Comparison of ENCODE assay signal across 8 mouse cellular contexts in genomic region chr16:55969147-55969546, GRCm38 (mm10). TPM values are rescaled to one million over a fixed set of nuclear protein-coding genes. Genes with fewer than 3 reads are reported as not detected.
DNase-seq lines count a peak whose midpoint lies in the region; ATAC-seq lines count a peak whose summit lies in the region.

No protein-coding gene starts in this region.

- peaks cover 15% of the 10 kb centered on the region; the same call in 1 of the 2 replicates for H3K36me3 ChIP-seq in limb, embryonic 11.5 days (ENCODE audit: control insufficient read depth, insufficient read depth, low read length)
- peaks cover 54% of the 10 kb centered on the region for H3K36me3 ChIP-seq in limb, embryonic 10.5 days
- peaks cover 42% of the 10 kb centered on the region for H3K36me3 ChIP-seq in limb, embryonic 13.5 days
- H3K36me3 ChIP-seq in neural tube, embryonic 15.5 days: peaks cover 39% of the 10 kb centered on the region

- ATAC-seq in limb, embryonic 11.5 days (ENCODE audit: insufficient number of reproducible peaks, low FRiP score, low TSS enrichment, low read depth): no peak
- ATAC-seq in limb, embryonic 13.5 days (ENCODE audit: low FRiP score, low read depth): no peak
- ATAC-seq in neural tube, embryonic 15.5 days (ENCODE audit: low FRiP score): no peak

- no peak overlapping the region for H3K9ac ChIP-seq in limb, embryonic 11.5 days (ENCODE audit: low read length)
- no peak overlapping the region for H3K9ac ChIP-seq in limb, embryonic 13.5 days
- H3K9ac ChIP-seq in neural tube, embryonic 15.5 days (replicated peaks): no peak overlapping the region

- no peak overlapping the region for H3K4me2 ChIP-seq in limb, embryonic 11.5 days (ENCODE audit: low read depth, severe bottlenecking)
- 0 out of 2 replicates have a peak overlapping the region, but pooled peaks have one; percentile 4 for H3K4me2 ChIP-seq in limb, embryonic 13.5 days (replicated peaks)
- H3K4me2 ChIP-seq in neural tube, embryonic 15.5 days: no peak overlapping the region

- WGBS in limb, embryonic 11.5 days: 82% methylated on average over 3 of the region's 3 CpGs
- 94% methylated on average over 3 of the region's 3 CpGs for WGBS in limb, embryonic 10.5 days
- 76% methylated on average over 3 of the region's 3 CpGs for WGBS in limb, embryonic 13.5 days
- WGBS in neural tube, embryonic 15.5 days: 74% methylated on average over 3 of the region's 3 CpGs

- H3K27ac ChIP-seq in limb, embryonic 11.5 days (replicated peaks; ENCODE audit: low read depth, low read length): no peak overlapping the region
- H3K27ac ChIP-seq in limb, embryonic 10.5 days: no peak overlapping the region
- no peak overlapping the region for H3K27ac ChIP-seq in limb, embryonic 13.5 days
- no peak overlapping the region for H3K27ac ChIP-seq in neural tube, embryonic 15.5 days (replicated peaks)

- no peaks in the 10 kb centered on the region for H3K4me1 ChIP-seq in limb, embryonic 11.5 days (ENCODE audit: control insufficient read depth, insufficient read depth, low read length)
- H3K4me1 ChIP-seq in limb, embryonic 10.5 days: peaks cover 13% of the 10 kb centered on the region
- peaks cover 35% of the 10 kb centered on the region for H3K4me1 ChIP-seq in limb, embryonic 13.5 days
- peaks cover 40% of the 10 kb centered on the region for H3K4me1 ChIP-seq in neural tube, embryonic 15.5 days

- H3K4me3 ChIP-seq in limb, embryonic 11.5 days (ENCODE audit: low read depth, low read length): no peak overlapping the region
- H3K4me3 ChIP-seq in limb, embryonic 10.5 days: no peak overlapping the region
- H3K4me3 ChIP-seq in limb, embryonic 13.5 days: no peak overlapping the region
- no peak overlapping the region for H3K4me3 ChIP-seq in neural tube, embryonic 15.5 days (replicated peaks)

- H3K27me3 ChIP-seq in limb, embryonic 11.5 days (ENCODE audit: control insufficient read depth, insufficient read depth, low read length): no peaks in the 10 kb centered on the region
- H3K27me3 ChIP-seq in limb, embryonic 10.5 days (ENCODE audit: low read depth, poor library complexity, severe bottlenecking): no peaks in the 10 kb centered on the region
- H3K27me3 ChIP-seq in limb, embryonic 13.5 days: no peaks in the 10 kb centered on the region
- no peaks in the 10 kb centered on the region for H3K27me3 ChIP-seq in neural tube, embryonic 15.5 days (replicated peaks)

- no peaks in the 10 kb centered on the region for H3K9me3 ChIP-seq in limb, embryonic 11.5 days (ENCODE audit: control insufficient read depth, low read length)
- no peaks in the 10 kb centered on the region for H3K9me3 ChIP-seq in limb, embryonic 10.5 days (replicated peaks)
- H3K9me3 ChIP-seq in limb, embryonic 13.5 days: no peaks in the 10 kb centered on the region
- no peaks in the 10 kb centered on the region for H3K9me3 ChIP-seq in neural tube, embryonic 15.5 days (replicated peaks)

- DNase-seq in cerebellum, postnatal 10 days: peak; percentile 67 to 69
- no peak for DNase-seq in cerebellum, adult 8-10 months
- DNase-seq in limb, embryonic 11.5 days (ENCODE audit: low spot score): peak; percentile 57
- no peak for DNase-seq in limb, embryonic 10.5 days (ENCODE audit: low spot score)
- DNase-seq in brain, adult 2 months (ENCODE audit: low read depth, low spot score): peak; percentile 58
- peak; percentile 47 to 49 for DNase-seq in spleen, postnatal 36 days (ENCODE audit: low spot score in 2 of 2)

RNA-seq across cellular contexts. Expression of gene Rpl24, which starts 3.1 kb away (rescaled TPM):
- 861 and 889 TPM in 2 replicates for polyA plus RNA-seq in limb, embryonic 11.5 days (2014; fragmentation: Nextera tagmentation; extraction: Ambion mirVana)
- polyA plus RNA-seq in limb, embryonic 10.5 days (2016; fragmentation: Nextera tagmentation; extraction: Ambion mirVana): 711 and 800 TPM in 2 replicates
- 780 and 782 TPM in 2 replicates for polyA plus RNA-seq in limb, embryonic 13.5 days (2015; fragmentation: Nextera tagmentation; extraction: Ambion mirVana)
- 485 and 506 TPM in 2 replicates for polyA plus RNA-seq in neural tube, embryonic 15.5 days (2015; fragmentation: Nextera tagmentation; extraction: Ambion mirVana)

RNA-seq across cellular contexts. Expression of gene Zbtb11, which starts 4.5 kb away (rescaled TPM):
- polyA plus RNA-seq in limb, embryonic 11.5 days (2014; fragmentation: Nextera tagmentation; extraction: Ambion mirVana): 18.0 and 19.6 TPM in 2 replicates
- polyA plus RNA-seq in limb, embryonic 10.5 days (2016; fragmentation: Nextera tagmentation; extraction: Ambion mirVana): 16.0 and 19.2 TPM in 2 replicates
- polyA plus RNA-seq in limb, embryonic 13.5 days (2015; fragmentation: Nextera tagmentation; extraction: Ambion mirVana): 21.4 and 23.0 TPM in 2 replicates
- polyA plus RNA-seq in neural tube, embryonic 15.5 days (2015; fragmentation: Nextera tagmentation; extraction: Ambion mirVana): 22.5 and 23.7 TPM in 2 replicates

RNA-seq across cellular contexts. Expression of gene Cep97, which starts 34.5 kb away (rescaled TPM):
- 13.4 and 16.0 TPM in 2 replicates for polyA plus RNA-seq in limb, embryonic 11.5 days (2014; fragmentation: Nextera tagmentation; extraction: Ambion mirVana)
- polyA plus RNA-seq in limb, embryonic 10.5 days (2016; fragmentation: Nextera tagmentation; extraction: Ambion mirVana): 14.2 and 15.6 TPM in 2 replicates
- 10.9 and 11.6 TPM in 2 replicates for polyA plus RNA-seq in limb, embryonic 13.5 days (2015; fragmentation: Nextera tagmentation; extraction: Ambion mirVana)
- 11.0 and 12.3 TPM in 2 replicates for polyA plus RNA-seq in neural tube, embryonic 15.5 days (2015; fragmentation: Nextera tagmentation; extraction: Ambion mirVana)

Comparison
In these comparisons a context has a peak if more than half of its experiments do, and no peak if none do; other contexts are left out.
1. DNase-seq: peak in cerebellum, postnatal 10 days (2 of 2), limb, embryonic 11.5 days (single experiment), brain, adult 2 months (single experiment) and spleen, postnatal 36 days (2 of 2); none in cerebellum, adult 8-10 months (single experiment) and limb, embryonic 10.5 days (single experiment).